Mouse (Mus musculus) olfactory bulb, adult 2 months (tissue): ENCODE results near the gene Ebi3.

ENCODE experiments used
- CTCF ChIP-seq: fragments of 200-500 bp; IDR thresholded peaks from 2 replicates; pipeline ENCODE4 v1.5.1; 2012; ENCODE audit warnings: low read depth, mild to moderate bottlenecking, low read length, moderate library complexity; ENCODE audit not compliant: insufficient read depth
- POLR2A ChIP-seq: fragments of 200-500 bp; IDR thresholded peaks from 2 replicates; pipeline ENCODE4 v1.6.1; 2012; ENCODE audit warnings: mild to moderate bottlenecking, low read depth, low read length, moderate library complexity; ENCODE audit not compliant: insufficient read depth

GRCm38 (mm10) chr17:55999794-56000499, 47.5 kb downstream of the Ebi3 start:
- TF ChIP-seq POLR2A (no peak), CTCF (no peak)
